Mouse (Mus musculus): ENCODE data around the gene Rnf144b. TPM values are rescaled to one million over a fixed set of nuclear protein-coding genes. Genes with fewer than 3 reads are reported as not detected.

The Rnf144b gene
- polyA plus RNA-seq, 1 experiment from 2014 or later = 0.98 TPM

DNA sequence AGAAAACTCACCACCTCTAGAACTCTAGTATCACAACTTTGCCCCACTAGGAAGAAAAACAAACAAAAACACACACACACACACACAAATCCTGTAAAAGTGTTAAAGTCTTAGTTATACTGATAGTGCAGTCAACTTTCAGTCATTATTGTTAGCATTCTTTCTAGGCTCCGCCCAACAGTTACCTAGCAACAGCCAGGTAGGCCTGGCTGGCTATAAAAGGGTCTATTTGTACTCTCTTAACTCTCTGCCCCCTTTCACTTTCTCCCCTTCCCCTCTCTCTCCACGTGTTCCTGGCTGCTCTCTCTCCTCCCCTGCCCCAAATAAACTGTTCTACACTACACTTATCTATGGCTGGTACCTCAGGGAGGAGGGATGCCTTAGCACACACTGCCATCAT lies 18.3 kb upstream of the Rnf144b start:
- Histone ChIP-seq H3K4me2 (peak overlapping the region; percentile 82), H3K27ac (peak overlapping the region; percentile 63), H3K9me3 (replicated peaks) (no peaks in the 10 kb centered on the region), H3K27me3 (no peaks in the 10 kb centered on the region), H3K36me3 (peaks cover 39% of the 10 kb centered on the region), H3K9ac (peak overlapping the region; percentile 100), H3K4me3 (replicated peaks) (peak overlapping the region; percentile 99), H3K4me1 (replicated peaks) (peaks cover 54% of the 10 kb centered on the region)
- 21% methylated on average over 2 of the region's 2 CpGs for WGBS (ENCODE audit: insufficient replicate concordance)
- ATAC-seq (ENCODE audit: low read depth) = no peak
- DNase-seq = no peak

DNA sequence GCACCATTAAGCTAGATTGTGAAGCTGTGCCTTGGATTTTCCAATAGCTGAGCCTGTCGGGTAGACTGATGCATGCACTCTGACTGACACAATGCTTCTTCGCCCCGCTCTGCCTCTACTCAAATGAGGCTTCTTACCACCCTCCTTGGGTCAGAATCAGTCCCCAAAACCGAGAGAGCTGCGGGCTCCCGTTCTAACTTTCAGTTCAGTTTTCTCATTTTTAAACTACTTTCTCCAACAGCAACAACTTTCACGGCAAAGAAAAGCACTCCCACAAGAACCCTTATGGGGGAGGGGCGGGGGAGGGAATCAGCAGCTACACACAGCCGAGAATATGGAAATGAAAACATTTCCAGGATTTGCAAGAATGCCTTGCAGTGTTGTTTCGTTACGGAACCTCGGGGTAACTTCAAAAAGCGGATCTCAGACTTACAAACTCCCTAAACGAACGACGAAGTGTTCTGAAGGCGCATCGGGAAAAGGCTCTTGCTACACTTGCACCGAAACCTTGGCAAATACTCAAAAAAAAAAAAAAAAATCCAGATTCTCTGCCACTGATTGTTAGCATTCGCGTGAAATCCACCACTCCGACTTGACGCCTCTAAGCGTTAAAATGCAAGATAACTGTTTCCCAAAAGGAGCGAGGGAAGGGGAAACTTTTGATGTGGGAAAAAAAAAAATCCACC lies 17.5 kb upstream of the Rnf144b start:
- peaks cover 60% of the 10 kb centered on the region for H3K4me1 ChIP-seq (replicated peaks)
- peak overlapping the region; percentile 100 for H3K9ac ChIP-seq
- under 1% methylated on average over 25 of the region's 25 CpGs for WGBS (ENCODE audit: insufficient replicate concordance)
- ATAC-seq (ENCODE audit: low read depth) (no peak), DNase-seq (no peak)
- peak overlapping the region; percentile 99 for H3K4me3 ChIP-seq (replicated peaks)
- H3K9me3 ChIP-seq (replicated peaks) = no peaks in the 10 kb centered on the region
- peaks cover 31% of the 10 kb centered on the region for H3K36me3 ChIP-seq
- H3K4me2 ChIP-seq = peak overlapping the region; percentile 82
- H3K27ac ChIP-seq = peak overlapping the region; percentile 98
- no peaks in the 10 kb centered on the region for H3K27me3 ChIP-seq

DNA sequence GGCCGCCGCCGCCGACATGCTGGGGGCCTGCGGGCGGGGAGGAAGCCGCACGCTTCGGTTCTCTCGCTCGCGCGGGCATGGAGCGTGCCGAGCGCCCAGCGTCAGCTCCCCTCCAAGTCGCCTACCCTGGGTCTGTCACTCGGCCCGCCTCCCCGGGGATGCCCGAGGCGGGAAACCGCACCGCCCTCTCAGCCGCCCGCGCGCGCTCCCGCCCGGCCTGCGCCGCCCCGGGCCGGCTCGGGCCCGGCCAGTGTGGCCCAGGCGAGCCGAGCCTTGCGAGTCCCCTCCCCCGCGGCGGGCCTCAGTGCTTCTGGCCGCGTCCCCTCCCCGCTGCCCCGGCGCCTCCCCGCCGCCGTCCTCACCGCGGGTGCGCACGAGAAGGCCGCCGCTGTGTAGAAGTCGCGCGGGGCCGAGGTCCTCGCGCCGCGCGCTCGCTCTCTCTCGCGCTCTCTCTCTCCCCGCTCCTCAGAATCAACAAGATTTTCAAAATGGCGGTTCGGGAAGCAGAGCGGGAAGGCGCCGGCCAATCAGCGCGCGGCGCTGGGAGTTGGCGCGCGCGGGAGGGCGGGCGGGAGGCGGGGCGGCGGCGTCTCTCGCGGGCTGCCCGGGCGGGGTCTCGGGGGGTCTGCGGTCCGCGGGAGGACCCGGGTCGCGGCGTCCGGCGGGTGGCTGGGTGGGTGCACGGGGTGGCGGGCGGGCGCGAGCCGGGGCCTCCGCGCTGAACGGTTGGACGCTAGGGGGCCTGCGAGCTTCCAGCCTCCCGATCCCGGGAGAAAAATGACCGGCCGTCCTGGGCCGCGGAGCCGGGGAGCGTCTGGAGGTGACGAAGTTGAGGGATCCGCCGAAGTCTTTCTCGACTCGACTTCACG lies 16.5 kb upstream of the Rnf144b start, which contains the start of gene Dek:
Gene Dek (minus strand): TSS at position 491 of the 869 bp plus-strand sequence.
- Histone ChIP-seq H3K9ac (peak within 1 kb of the TSS; percentile 100), H3K4me2 (peak within 1 kb of the TSS; percentile 82), H3K27me3 (no peaks in the 10 kb centered on the region), H3K4me3 (replicated peaks) (peak within 1 kb of the TSS; percentile 99), H3K9me3 (replicated peaks) (no peaks in the 10 kb centered on the region), H3K4me1 (replicated peaks) (peaks cover 65% of the 10 kb centered on the region), H3K36me3 (peaks cover 24% of the 10 kb centered on the region), H3K27ac (peak within 1 kb of the TSS; percentile 98)
- ATAC-seq (ENCODE audit: low read depth) (peak; percentile 77), DNase-seq (peak; percentile 80)
- WGBS (ENCODE audit: insufficient replicate concordance) = under 1% methylated on average over 91 of the region's 129 CpGs

DNA sequence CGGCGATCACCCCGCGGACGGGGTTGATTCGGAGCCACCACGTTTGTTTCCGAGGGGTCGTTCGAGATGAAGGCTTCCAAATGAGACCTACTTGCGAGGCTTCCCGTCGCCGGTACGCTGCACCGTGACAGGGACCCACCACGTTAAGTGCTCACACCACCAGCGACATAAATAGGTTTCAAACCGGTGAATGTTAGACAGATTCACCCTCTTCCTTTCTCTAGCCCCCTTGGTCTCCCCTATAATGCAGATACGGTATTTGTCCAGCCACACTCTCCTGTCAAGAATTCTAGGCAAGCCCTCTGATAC lies 15.9 kb upstream of the Rnf144b start:
- DNase-seq = no peak
- no peaks in the 10 kb centered on the region for H3K27me3 ChIP-seq
- peaks cover 67% of the 10 kb centered on the region for H3K4me1 ChIP-seq (replicated peaks)
- H3K4me3 ChIP-seq (replicated peaks) = peak overlapping the region; percentile 99
- no peaks in the 10 kb centered on the region for H3K9me3 ChIP-seq (replicated peaks)
- ATAC-seq (ENCODE audit: low read depth) = no peak
- peaks cover 18% of the 10 kb centered on the region for H3K36me3 ChIP-seq
- WGBS (ENCODE audit: insufficient replicate concordance) = 1% methylated on average over 20 of the region's 20 CpGs
- peak overlapping the region; percentile 98 for H3K27ac ChIP-seq
- peak overlapping the region; percentile 82 for H3K4me2 ChIP-seq
- H3K9ac ChIP-seq = peak overlapping the region; percentile 100

DNA sequence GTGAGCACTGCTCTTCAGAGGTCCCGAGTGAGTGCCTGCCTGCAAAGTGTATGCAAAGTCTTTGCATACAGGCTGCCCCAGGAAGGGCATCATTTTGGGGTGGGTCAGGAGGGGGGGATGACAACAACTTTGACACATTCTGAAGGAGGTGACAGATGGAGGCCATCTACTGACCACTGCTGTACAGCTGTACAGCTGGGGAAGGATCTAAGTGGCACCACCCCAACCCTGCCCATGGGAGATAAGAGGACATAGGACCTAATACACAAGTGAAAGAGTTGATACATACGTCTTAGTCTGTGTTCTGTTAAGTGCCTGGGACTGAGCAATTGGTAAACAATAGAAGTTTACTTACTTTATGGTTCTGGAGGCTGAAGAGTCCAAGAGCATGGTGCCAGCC lies 13.2 kb upstream of the Rnf144b start:
- DNase-seq = peak; percentile 77

DNA sequence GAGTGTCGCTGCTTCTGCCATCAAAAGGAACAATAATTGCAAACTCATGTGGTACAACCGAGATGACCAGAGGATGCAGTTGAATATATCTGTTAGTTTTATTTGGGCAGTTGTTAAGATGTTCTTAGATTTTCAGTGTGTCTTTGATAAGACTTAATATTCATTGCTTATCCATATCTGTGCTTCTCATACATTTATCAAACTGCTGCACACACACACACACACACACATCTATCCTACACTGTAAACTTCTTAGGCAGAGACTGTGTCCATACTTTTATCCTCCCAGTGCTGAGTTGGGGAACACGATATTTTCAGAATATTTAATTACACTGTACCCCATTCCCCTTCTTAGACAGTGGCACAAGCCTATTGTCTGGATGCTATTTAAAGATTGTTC lies 11.3 kb upstream of the Rnf144b start:
- DNase-seq (no peak), ATAC-seq (ENCODE audit: low read depth) (peak; percentile 64)
- 42% methylated on average over 3 of the region's 3 CpGs for WGBS (ENCODE audit: insufficient replicate concordance)
- Histone ChIP-seq H3K27ac (peak overlapping the region; percentile 98), H3K4me3 (replicated peaks) (peak overlapping the region; percentile 25), H3K9me3 (replicated peaks) (no peaks in the 10 kb centered on the region), H3K36me3 (no peaks in the 10 kb centered on the region), H3K27me3 (no peaks in the 10 kb centered on the region), H3K4me1 (replicated peaks) (peaks cover 85% of the 10 kb centered on the region), H3K9ac (peak overlapping the region; percentile 53), H3K4me2 (peak overlapping the region; percentile 54)

More for the DNA sequence above, 13.2 kb upstream of the Rnf144b start:
- Histone ChIP-seq H3K4me1 (replicated peaks) (peaks cover 76% of the 10 kb centered on the region), H3K9ac (peak overlapping the region; percentile 100), H3K4me2 (peak overlapping the region; percentile 82), H3K36me3 (no peaks in the 10 kb centered on the region; the same call in 1 of the 2 replicates), H3K27ac (peak overlapping the region; percentile 98), H3K27me3 (no peaks in the 10 kb centered on the region), H3K4me3 (replicated peaks) (peak overlapping the region; percentile 26), H3K9me3 (replicated peaks) (no peaks in the 10 kb centered on the region)
- ATAC-seq (ENCODE audit: low read depth) = peak; percentile 78
- 24% methylated on average over 2 of the region's 2 CpGs for WGBS (ENCODE audit: insufficient replicate concordance)

DNA sequence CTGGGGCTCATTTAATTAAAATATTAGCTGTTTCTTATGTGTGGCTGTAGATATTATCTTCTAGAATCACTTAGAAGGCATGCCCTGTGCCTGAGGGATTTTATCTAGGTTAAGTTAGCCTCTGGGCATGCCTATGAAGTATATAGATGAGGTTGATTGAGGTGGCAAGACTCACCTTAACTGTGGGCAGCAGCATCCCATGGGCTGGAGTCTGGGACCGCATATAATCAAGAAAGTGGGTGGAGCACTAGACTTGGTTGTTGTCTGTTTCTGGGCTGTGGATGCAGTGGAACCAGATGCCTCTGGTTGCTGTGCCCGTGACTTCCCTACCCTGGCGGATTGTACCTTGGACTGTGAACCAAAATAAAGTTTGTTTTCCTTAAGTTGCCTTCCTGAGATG lies 10.4 kb upstream of the Rnf144b start:
- ATAC-seq (ENCODE audit: low read depth) (peak; percentile 11; the same call in 1 of the 2 replicates), DNase-seq (peak; percentile 60)
- Histone ChIP-seq H3K4me1 (replicated peaks) (peaks cover 89% of the 10 kb centered on the region), H3K9ac (peak overlapping the region; percentile 53), H3K27me3 (no peaks in the 10 kb centered on the region), H3K9me3 (replicated peaks) (no peaks in the 10 kb centered on the region), H3K4me2 (peak overlapping the region; percentile 54), H3K27ac (peak overlapping the region; percentile 98), H3K36me3 (no peaks in the 10 kb centered on the region), H3K4me3 (replicated peaks) (peak overlapping the region; percentile 18; the same call in 1 of the 2 replicates)
- 58% methylated on average over 3 of the region's 3 CpGs for WGBS (ENCODE audit: insufficient replicate concordance)

DNA sequence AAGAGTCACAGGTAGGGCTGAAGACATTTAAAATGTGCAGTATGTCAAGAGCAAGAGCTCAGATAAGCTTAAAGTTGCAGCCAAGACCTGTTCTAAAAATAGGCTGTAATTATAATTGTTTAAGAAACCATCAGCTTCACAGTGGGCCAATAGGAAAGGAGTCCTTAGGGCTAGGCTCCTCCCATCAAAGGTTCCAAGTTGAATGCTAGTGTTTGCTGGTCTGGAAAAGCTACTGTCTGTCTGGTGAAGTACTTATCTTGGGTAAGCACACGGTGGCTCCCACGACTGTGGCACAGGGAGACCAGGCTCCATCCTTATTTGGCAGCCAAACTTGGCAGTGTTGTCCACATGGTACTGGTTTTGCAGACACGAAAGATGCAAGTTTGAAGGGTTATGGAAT lies 9.5 kb upstream of the Rnf144b start:
- Histone ChIP-seq H3K9ac (peak overlapping the region; percentile 65), H3K27ac (peak overlapping the region; percentile 98), H3K9me3 (replicated peaks) (no peaks in the 10 kb centered on the region), H3K4me3 (replicated peaks) (0 out of 2 replicates have a peak overlapping the region, but pooled peaks have one; percentile 0), H3K4me2 (peak overlapping the region; percentile 54), H3K36me3 (no peaks in the 10 kb centered on the region), H3K27me3 (no peaks in the 10 kb centered on the region), H3K4me1 (replicated peaks) (peaks cover 81% of the 10 kb centered on the region)
- peak; percentile 77 for ATAC-seq (ENCODE audit: low read depth)
- DNase-seq = peak; percentile 79
- 8% methylated on average over 3 of the region's 3 CpGs for WGBS (ENCODE audit: insufficient replicate concordance)

DNA sequence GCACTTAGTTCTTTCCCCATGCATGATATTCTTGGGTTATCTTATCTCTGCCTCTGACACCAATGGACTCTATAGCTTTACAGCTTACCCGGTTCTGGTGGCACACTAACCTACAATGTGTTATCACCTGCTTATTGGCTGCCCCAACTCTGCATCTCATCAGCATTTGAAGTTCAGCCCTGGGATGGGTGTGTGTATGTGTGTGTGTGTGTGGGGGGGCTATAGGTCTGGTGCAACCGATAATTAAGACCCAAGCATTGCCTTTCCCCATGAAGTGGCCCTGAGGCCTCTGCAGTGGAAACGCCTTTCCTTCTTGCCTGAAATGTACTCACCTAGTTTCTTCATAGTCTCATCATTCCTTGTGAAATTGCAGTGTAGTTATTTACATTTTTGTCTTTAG lies 6.5 kb upstream of the Rnf144b start:
- H3K27me3 ChIP-seq = peaks cover 15% of the 10 kb centered on the region
- no peaks in the 10 kb centered on the region for H3K36me3 ChIP-seq
- no peaks in the 10 kb centered on the region for H3K9me3 ChIP-seq (replicated peaks)
- peak overlapping the region; percentile 69 for H3K27ac ChIP-seq
- ATAC-seq (ENCODE audit: low read depth) (peak; percentile 57), DNase-seq (peak; percentile 62)
- H3K9ac ChIP-seq = peak overlapping the region; percentile 43; the same call in 1 of the 2 replicates
- H3K4me3 ChIP-seq (replicated peaks) = no peak overlapping the region
- H3K4me2 ChIP-seq = 0 out of 2 replicates have a peak overlapping the region, but pooled peaks have one; percentile 10
- WGBS (ENCODE audit: insufficient replicate concordance) = 49% methylated on average over 3 of the region's 3 CpGs
- peaks cover 51% of the 10 kb centered on the region for H3K4me1 ChIP-seq (replicated peaks)

DNA sequence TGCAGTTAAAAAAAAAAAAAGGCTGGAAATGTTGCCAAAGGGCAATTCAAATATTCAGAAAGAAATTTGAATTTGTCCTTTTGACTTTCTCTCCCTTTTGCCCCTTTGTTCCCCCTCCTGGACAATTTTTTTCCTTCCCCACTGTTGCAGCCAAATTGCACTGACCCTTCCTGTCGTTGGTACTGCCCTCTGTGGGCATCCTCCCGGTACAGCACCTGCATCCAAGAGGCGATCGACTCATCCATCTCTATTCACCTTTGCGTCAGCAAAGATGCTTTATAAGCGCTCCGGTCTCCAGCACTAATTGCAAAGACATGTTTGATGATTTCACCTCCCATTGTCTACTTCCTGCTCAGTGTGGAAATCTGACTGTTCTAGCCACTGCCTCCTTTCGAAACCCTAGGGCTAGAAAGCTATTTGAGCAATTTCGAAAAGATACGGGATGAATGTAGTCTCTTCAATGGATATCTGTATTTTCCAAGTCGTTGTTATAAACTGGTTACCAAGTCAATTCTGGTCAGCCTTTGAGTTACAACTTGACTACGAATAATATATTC lies 1.0 kb upstream of the Rnf144b start:
- H3K36me3 ChIP-seq = no peaks in the 10 kb centered on the region
- H3K27me3 ChIP-seq = peaks cover 67% of the 10 kb centered on the region
- no peak overlapping the region for H3K4me2 ChIP-seq

DNA sequence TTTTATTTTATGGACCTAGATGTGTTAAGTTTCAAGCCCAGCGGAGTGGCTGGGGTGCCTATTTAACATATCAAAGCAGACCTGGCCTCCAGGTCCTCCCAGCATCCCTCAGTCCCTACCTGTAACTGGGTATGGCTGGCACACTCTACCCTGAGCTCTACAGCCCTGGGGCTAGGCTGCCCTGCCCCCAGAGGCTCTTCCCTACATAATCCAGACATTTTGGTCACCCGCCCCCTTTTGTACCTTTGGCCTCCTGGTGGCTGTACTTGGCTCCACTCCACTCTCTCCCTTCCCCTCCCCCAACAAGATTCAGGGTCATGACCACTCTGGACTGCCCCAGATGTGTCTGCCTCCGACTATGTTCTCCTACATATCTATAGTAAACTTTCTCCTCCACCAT lies 2.0 kb downstream of the Rnf144b start:
- Histone ChIP-seq H3K36me3 (no peaks in the 10 kb centered on the region), H3K4me1 (replicated peaks) (peaks cover 18% of the 10 kb centered on the region), H3K27ac (no peak overlapping the region), H3K4me3 (replicated peaks) (no peak overlapping the region), H3K4me2 (no peak overlapping the region), H3K27me3 (peaks cover 70% of the 10 kb centered on the region), H3K9ac (no peak overlapping the region), H3K9me3 (replicated peaks) (no peaks in the 10 kb centered on the region)
- 51% methylated on average over 3 of the region's 3 CpGs for WGBS (ENCODE audit: insufficient replicate concordance)
- no peak for DNase-seq
- peak; percentile 71 for ATAC-seq (ENCODE audit: low read depth)

More for the DNA sequence above, 1.0 kb upstream of the Rnf144b start:
- ATAC-seq (ENCODE audit: low read depth) = no peak
- H3K27ac ChIP-seq = no peak overlapping the region
- no peak overlapping the region for H3K4me3 ChIP-seq (replicated peaks)
- H3K9me3 ChIP-seq (replicated peaks) = no peaks in the 10 kb centered on the region
- no peak for DNase-seq
- 37% methylated on average over 12 of the region's 12 CpGs for WGBS (ENCODE audit: insufficient replicate concordance)
- no peak overlapping the region for H3K9ac ChIP-seq
- H3K4me1 ChIP-seq (replicated peaks) = peaks cover 24% of the 10 kb centered on the region

Measured in liver, embryonic 13.5 days (tissue).